Mouse (Mus musculus) megakaryocyte progenitor cell, adult 5-6 weeks (primary cell): ENCODE results near the gene Lyl1. TPM values are rescaled to one million over a fixed set of nuclear protein-coding genes. Genes with fewer than 3 reads are reported as not detected.
"Not testable (repeated sequence)": the region's sequence is repeated elsewhere in the genome, so short reads cannot be mapped to it uniquely, and the experiment has no call there.

ENCODE experiments used
- ATAC-seq: replicated peaks from 2 replicates; pipeline ENCODE4 v1.8.0; 2016; ENCODE audit warnings: mild to moderate bottlenecking, moderate TSS enrichment, inconsistent platforms; ENCODE audit not compliant: poor library complexity
- total RNA-seq, 2 experiments: library from RNA; stranded (forward) in 1 of 2; stranded (reverse) in 1 of 2; fragments of 157-497, 149-512 nt in 1 of 2; fragments of 200-1000 nt in 1 of 2; gene quantifications; 2 replicates each; pipeline versions ENCODE4 v1.2.3 to v1.2.4; 2015 to 2017

Gene Lyl1
- total RNA-seq, 2 experiments from 2014 or later = 56.3 to 65.6 TPM

DNA sequence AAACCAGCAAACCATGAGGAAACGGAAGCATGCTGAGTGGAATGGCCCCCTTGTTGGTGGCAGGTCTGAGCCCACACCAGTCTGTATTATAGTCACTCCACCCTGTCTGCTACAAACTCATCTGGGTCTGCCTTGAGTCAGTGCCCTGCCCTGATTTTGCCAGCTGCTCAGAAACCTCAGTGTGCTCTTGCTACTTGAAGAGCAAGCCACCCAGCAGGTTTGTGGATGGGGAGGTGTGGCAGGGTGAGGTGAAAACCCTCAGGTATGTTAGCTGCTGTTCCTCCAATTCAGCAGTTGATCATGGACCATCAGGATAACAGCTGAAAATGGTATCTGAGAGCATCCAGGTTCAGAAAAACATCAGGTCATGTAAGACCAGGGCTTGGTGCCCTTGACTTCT is 33.2 kb upstream of the Lyl1 start:
- ATAC-seq = no peak

DNA sequence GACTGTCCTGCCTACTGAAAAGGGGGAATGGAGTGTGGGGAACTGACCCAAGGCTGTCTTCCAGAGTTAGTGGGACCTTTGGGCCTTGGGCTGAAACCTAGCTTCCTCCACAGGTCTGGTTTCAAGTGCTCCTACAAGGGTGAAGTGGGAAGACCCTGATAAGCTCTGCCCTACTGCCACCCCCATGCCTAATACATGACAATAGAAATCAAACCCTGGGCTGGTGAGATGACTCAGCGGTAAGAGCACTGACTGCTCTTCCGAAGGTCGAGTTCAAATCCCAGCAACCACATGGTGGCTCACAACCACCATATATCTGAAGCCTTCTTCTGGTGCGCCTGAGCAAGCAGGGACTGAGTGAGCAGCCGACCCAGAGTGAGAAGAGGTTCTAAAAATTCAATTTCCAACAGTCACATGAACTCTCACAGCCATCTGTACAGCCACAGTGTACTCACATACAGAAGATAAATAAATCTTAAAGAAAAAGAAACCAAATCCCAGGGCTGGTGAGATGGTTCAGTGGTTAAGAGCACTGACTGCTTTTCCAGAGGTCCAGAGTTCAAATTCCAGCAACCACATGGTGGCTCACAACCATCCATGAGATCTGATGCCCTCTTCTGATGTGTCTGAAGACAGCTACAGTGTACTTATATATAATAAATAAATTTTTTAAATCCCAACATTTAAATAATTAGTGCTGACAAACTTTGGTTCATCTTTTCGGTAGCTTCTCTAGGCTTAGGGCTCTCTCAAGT is 32.3 kb upstream of the Lyl1 start:
- ATAC-seq = no peak

DNA sequence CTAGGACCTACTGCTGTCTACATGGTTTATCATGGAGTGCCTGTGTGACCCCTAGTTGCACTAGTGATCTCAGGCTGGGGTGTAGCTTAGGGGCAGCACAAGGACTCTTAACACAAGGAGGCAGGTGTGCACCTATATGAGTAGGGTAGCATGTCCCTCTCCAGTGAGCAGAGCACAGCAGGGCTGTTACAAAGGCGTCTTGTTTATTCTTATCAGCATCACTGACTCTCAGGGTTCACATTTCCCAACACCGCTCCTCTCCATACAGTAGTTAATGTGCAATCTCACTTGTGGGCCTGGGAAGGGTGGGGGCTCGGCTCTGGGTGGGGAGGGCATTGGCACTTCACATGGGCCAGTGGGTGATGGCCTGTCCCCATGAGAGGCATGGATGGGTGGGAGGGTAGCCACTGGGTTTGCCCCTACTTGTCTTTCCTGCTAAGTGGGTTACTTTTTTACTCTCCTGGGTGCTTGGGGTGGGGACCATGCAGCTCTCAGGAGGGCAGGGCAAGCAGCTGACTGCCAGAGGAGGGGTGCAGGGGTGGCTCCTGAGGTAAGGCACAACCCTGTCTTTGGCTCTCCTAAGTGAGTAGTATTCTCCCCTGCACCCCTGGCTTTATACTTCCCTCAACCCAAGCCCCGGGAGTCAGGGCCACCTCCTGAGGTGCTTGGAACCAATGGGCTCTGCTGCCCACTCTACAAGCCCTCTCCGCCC is 30.8 kb upstream of the Lyl1 start:
- not testable (repeated sequence) for ATAC-seq

DNA sequence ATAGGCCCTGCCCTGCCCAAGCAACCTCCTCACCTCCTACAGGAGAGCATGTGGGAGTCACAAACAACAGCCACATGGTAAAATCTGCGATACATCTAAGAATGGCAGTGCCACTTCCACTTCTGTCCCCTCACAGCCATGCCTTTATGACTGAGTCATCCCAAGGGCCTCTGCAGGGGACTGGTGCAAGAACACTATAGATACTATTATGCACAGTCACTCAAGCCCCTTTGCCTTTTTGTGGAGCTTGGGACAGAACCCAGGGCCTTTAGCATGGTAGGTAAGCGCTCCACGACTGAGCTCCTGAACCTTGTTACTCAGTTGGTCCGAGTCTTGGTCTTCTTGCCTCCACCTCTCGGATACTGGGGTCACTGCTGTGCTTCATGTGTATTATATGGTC is 24.0 kb upstream of the Lyl1 start:
- ATAC-seq = peak; percentile 42

DNA sequence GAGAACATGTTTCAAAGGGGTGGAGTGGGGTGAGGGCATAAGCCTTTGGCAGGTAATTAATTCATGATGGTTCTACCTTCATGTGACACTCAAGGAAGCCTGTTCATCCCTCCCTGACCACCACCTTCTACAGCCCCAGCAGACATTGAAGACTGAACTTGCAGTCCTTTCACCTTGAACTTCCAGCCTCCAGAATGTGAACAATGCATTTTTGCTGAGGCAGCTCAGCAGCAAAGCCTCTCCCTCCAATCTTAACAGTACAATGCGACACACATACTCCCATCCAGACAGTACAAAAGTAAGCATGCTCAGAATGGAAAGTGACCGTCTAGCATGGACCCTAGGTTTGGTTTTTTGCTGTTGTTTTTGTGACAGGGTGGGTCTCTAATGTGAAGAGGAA is 19.8 kb upstream of the Lyl1 start:
- ATAC-seq = no peak

DNA sequence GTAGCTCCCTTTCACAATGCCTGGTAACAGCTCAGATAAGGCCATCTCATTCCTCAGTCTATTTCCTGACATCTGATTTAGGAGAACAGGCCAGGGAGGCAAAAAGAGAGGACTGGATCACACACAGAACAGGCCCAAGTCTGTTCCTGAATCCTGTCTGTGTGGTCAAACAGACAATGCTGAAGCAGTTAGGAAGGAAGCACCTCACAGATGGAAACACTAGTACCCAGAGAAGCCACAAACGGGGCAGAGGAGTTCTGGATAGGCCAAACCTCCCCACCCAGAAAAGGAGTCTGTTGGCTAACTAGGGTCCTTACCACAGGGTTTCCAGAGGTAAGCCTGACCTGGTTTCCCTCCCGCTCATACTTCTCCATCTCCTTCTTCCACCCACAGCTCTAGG is 19.0 kb upstream of the Lyl1 start:
- peak; percentile 47 for ATAC-seq

DNA sequence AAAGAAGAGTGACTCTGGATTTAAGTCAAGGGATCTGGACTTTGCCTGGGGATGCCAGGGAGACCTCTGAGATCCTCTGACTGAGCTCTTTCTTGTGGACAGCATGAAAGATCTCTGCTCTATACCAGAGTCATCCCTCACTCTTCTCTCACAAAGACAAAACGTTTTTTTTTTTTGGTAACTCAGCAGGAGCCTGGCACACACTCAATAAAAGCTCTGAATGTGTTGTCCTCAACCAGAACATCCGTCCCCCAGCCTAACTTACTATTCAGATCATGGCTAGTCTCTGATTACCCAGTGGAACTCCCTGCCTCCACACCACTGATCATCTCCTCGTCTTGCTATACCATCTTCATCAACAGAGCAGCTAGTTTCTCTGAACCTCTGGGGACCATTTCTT is 16.7 kb upstream of the Lyl1 start:
- no peak for ATAC-seq

DNA sequence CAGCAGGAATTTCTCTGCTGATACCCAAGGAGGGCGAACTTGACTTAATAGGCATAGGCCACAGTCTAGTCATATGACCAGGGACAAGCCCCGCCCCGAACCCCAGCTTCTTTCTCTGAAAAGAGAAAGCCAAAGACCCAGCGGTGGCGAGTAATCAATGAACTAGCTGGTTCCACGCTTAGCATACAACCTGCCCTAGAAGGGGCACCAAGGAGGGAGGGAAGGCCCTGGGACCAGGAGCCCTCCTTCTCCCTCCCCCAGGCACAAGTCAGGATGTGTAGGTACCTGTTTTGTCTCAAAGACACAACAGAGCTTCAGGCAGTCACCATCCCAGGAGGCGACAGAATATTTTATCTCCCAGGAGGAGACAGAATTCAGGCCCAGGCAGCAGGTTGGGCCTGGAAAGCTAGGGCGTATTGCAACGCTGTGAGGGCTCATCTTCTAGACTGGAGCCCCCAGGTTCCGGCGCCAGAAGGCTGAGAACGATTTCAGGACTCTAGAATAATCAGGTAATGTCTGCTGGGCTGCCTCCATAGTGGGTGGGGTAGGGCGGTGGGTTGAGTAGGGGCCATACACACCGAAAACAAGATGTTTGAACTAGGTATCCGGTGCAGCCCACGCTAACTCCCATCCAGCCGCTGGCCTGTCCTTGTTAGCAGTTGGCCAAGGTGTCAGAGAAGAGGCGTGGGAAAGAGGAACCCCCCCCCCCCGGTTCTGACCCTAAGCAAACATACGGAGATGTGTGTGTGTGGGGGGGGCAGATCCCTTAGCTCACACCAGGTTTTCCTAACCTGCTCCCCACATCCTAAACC is 14.9 kb upstream of the Lyl1 start, which contains the start of gene Trmt1:
TSS of gene Trmt1 (plus strand) at position 117 of the 812 bp plus-strand sequence.
- ATAC-seq = 0 out of 2 replicates have a peak, but pooled peaks have one; percentile 8

DNA sequence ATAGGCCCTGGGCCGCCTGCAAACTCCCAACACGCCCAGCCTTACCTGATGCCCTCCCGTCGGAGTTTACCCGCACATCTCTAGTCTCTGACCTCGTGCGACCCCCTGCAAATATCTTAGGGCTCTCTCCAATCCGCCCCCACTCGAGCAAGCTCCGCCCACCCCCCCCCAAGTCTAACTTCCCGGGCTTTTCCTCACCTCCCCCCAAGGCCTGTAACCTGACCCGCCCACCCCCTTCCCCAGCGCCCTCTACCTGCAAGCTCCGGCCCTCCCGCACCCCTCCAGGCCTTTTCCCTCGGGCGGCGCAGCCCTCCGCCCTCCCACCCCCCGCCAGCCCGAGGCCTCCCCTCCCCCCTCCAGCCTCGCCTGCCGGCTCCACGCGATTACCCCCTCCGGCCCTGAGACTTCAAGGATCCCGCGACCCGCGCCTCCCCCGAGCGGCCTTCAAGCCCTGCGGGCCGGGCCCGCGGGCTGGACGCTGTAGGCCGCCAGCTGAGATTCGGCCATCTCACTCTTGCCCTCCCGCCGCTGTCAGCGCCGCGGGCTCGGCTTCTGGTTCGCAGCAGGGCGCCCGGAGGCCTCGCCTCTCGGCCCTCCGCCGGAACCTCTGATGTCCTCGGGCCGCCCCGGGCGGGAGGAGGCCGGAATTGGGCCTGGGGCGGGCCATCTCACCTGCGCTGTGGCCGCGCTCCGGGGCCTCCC is 14.1 kb upstream of the Lyl1 start:
- ATAC-seq = peak; percentile 10; the same call in 1 of the 2 replicates

DNA sequence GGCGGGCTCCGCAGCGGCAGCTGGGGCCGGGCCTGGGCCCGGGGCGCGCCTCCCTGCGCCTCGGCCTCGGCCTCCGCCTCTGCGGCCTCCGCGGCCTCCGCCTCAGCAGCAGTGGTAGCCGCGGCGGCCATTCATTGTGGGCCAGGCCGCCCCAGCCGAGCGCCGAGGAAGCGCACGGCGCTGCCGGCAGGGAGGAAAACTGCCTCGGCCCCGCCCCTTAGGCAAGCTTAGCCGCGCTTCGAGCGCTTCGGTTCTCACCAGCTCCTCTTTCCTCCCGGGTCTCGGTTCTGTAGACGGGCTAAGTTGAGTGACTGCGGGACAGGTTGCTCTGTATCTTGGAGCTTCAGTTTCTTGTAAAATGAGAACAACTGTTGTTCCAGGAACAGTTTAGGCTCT is 13.6 kb upstream of the Lyl1 start, which contains the start of gene Nacc1:
TSS of gene Nacc1 (minus strand) at position 158 of the 396 bp plus-strand sequence.
- ATAC-seq = peak; percentile 81

DNA sequence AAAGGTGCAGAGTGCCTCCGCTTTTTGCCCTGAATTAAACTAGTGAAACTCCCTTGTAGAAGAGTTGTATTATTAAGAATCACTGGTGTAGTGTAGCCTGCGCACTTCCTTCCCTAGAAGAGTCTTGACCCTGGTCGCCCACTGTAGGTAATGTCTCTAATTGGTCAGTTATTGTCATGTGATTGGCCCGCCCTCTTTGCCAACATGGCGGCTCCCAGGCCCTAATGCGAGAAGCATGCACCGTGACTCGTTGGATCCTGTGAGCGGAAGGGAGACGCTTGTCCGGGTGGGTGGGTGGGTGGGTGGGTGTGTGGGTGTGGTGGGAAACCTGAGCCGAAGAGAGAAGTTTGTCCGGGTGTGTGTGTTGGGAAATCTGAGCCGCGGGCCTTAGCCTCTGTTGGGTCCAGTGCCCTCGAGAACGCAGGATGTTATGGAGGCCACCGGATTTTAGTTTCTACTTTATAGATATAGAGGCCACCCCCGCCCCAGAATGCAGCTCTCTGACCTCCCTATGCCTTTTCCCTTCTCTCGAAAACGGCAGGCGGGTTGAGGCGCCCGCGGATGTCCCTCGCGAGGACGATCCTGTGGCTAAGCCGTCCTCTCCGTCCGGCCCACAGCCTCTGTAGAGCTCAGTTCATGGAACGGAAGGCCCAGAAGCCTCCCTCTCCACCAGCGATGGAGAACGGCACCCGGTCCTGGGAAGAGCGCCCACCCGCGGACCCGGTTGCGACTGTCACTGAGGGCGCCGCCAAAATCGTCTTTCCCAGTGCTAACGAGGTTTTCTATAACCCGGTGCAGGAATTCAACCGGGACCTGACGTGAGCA is 12.0 kb upstream of the Lyl1 start:
- ATAC-seq = peak; percentile 80

DNA sequence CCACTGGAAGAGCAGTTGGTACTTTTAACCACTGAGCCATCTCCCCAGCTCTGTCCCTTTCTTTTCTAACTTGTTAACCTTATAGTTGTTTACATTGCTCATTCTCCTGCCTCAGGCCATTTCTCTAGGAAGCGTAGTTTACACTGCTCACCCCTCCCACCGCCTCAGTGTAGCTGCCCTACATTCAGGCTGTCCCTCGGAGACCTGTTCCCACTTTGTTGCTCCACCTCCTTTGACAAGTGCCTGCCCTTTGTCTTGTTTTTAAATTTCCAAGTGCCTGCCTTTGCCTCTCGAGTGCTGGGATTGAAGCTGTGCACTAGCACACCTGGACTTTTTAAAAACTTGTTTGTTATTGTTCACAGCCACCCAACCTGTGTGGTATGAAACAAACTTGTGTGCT is 7.9 kb upstream of the Lyl1 start:
- no peak for ATAC-seq

DNA sequence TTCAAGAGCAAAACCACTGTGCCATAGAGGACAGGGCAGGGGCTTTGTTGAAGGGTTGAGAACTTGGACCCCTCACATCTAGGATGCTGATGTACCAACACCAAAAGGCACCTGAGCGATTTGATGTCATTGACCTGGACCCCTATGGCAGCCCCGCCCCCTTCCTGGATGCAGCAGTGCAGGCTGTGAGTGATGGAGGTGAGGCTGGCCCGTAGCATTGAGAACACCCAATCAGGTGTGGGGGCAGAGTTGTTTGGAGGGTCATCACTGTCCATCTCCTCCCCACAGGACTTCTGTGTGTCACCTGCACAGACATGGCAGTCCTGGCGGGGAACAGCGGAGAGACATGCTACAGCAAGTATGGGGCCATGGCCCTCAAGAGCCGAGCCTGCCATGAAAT is 6.1 kb upstream of the Lyl1 start:
- ATAC-seq = no peak

DNA sequence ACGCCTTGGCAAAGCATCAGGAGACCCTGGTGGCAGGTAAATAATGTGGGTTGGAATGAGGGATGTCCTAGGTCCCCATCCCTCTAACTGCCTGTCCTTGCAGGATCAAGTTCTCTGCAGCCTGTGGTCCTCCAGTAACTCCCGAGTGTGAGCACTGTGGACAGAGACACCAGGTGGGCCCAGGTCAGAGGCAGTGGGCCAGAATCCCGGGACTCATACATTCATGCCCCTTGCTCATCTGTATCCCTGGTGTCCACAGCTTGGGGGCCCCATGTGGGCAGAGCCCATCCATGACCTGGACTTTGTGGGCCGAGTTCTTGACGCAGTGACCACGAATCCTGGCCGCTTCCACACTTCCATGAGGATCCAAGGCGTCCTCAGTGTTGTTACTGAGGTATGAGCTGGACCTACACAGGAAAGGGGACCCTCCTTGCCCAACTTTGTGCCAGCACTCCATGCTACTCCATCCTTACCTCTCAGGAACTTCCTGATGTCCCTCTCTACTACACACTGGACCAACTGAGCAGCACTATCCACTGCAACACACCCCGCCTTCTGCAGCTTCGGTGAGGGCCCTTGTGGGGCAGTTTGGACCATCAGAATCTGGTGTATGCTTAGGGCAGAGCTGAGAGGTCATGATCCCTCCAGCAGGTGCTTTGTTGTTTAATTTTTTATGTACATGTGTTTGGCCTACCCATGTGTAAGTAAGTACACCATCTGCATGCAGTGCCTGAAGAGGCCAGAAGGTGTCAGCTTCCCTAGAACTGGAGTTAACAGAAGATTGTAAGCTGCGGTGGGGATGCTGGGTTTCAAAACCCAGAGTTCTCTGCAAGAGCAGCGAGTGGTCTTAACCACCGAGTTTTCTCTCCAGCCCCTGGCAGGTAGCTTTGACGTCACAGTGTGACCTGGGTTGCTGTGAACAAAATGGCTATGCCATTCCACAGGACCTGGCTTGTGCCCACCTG is 3.8 kb upstream of the Lyl1 start:
- peak; percentile 21 for ATAC-seq

DNA sequence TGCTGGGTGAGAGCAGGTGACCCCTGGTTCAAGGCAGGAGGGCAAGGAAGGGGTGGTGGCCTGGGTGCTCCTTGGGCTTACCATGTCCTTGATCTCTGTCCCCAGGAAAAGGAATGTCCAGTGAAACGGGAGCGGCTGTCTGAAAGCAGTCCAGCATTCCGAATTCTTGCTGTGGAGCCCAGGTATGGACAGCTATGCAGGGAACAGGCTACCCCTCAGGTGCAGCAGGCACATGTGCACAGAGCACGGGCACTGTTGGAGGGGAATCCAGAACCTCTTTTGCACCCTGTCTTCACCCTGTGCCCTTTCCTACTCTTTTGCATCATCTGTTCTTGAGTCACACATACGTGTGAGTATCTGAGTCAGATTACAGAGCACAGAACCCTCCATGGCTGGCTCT is 3.0 kb upstream of the Lyl1 start:
- no peak for ATAC-seq

DNA sequence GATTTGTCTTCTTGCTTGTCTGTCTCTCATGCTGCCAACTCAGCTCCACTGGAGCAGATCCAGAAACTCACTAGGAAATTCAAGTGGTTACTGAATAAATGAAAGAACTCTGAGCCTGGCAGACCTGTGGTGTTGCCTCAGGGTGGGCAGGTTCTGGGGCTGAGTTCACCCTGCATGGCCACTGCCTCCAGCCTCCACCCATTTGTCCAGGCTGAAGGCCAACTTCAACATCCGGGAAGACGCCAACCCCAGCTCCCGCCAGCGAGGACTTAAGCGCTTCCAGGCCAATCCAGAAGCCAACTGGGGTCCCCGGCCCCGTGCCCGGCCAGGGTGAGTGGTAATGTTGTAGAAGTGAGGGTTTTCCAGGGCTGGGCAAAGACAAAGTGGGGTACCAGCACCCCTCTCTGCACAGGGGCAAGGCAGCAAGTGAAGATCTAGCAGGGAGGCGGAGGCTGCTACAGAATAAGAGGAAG is 2.3 kb upstream of the Lyl1 start:
- no peak for ATAC-seq

DNA sequence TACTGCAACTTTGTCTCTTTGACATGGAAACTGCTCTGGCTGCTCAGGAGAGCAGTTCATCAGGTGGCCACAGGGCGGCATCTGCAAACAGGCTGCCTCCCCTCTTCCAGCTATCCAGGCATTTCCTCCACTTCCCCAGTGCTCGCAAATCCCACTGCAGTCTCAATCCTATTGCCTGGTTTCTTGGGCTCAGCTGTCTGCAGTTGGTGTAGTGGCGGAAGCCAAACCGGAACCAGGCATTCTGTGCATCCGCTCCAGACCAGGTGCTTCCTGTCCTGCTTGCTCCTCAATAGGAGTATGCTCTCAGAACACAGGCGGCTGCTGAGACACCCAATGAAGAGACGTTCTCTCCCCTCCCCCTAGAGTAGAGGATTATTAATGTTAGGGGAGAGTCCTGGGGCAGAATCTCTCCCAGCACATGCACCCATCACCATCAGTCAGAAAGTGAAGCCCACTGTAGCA is 1.4 kb upstream of the Lyl1 start:
- ATAC-seq = peak; percentile 34

DNA sequence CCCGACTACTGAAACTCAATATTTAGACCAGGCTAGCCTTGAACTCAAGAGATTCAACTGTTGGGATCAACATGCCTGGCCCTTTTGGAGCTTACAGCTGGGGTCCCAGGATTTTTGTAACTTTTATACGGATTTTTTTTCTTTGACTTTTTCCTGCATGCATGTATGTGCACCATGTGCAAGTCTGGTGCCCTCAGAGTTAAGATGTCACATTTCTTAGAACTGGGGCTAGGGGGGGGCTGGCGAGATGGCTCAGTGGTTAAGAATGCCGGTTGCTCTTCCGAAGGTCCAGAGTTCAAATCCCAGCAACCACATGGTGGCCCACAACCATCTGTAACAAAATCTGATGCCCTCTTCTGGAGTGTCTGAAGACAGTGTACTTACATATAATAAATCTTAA is 731 bp upstream of the Lyl1 start:
- ATAC-seq = no peak

DNA sequence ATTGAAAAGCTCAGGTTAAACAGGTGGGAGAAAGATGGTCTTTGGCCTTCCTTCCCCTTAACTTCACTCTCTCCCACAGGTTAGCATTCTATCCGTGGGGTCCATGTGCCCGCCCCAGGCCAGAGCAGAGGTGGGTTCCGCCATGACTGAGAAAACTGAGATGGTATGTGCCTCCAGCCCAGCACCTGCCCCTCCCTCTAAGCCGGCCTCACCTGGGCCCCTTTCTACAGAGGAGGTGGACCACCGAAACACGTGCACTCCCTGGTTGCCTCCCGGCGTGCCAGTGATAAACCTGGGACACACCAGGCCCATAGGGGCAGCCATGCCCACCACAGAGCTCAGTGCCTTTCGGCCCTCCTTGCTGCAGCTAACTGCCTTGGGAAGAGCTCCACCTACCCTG is 1.3 kb downstream of the Lyl1 start:
- ATAC-seq = no peak
